Mouse (Mus musculus): ENCODE results near the gene Vamp5. TPM values are rescaled to one million over a fixed set of nuclear protein-coding genes. Genes with fewer than 3 reads are reported as not detected.

Vamp5 gene
- total RNA-seq, 2 experiments from 2014 or later, result 48.8 to 54.0 TPM

- no peak for DNase-seq
- intact Hi-C loops (cut with DNase I), result no loop called here
These were observed 27.4 kb downstream of the Vamp5 start for GRCm38 (mm10) chr6:72352636-72353405.

DNA sequence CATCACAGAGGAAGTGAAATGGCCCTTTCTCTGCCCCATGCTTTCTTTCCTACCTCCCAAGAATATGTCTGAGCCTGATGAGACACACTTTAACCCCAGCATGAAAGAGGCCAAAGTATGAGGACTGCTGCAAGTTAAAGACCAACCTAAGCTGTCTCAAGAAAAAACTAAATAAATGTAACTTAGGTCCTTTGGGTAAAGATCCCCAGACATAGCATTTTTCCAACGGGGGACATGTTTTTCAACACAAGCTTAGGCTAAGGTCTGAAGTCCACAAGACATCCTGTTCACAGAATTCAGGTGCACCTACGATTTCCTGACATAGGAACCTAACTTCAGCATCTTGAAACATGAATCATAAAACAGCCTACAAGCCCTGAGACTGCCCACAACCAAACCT is 30.1 kb downstream of the Vamp5 start:
- intact Hi-C loops (cut with DNase I), result no loop called here

DNA sequence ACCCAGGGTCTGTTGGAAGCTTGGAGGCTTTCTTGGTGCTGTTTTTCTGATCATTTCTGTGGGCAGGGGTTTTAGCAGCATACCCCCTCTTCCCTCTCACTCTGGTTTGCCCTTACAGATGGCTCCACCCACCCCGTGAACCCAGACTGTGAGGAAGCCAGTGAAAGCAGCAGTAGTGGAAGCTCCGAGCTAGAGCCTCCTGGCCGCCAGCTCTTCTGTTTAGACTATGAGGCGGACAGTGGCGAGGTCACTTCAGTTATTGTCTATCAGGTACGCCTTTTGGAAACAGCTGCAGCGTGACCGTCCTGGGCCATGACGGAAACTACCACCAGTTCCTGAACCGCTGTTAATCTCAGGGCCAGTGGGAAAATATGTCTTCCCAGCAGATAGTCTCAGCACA is 31.9 kb downstream of the Vamp5 start:
- intact Hi-C loops (cut with DNase I), result loop anchor here (5.0 kb wide), 1 partner anchor 39 kb away; no protein-coding TSS in a partner anchor
- no peak for DNase-seq

More for the DNA sequence above, 30.1 kb downstream of the Vamp5 start:
- no peak for DNase-seq

GRCm38 (mm10) chr6:72347166-72347941 is 32.9 kb downstream of the Vamp5 start, which contains the start of gene 0610030E20Rik:
TSS of gene 0610030E20Rik (plus strand) at chr6:72347317.
- peak; percentile 77 to 78 for DNase-seq

DNA sequence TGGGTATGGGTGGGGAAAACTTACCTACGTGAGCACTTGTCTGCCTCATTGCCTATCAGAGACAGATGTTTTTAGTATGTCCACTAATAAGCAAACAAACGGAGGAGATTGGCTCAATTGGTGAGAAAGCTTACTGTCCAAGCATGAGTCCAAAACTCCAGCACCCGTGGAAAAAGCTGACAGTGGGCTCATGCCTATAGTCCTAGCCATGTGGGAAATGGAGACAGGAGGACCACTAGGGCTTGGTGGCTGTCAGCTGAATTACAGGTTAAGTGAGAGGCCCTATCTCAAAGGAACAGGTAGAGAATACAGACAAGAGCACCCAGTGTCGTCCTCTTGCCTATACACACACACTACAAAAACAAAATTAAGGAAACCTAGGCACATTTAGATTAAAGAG is 34.0 kb downstream of the Vamp5 start:
- intact Hi-C loops (cut with DNase I), result loop anchor here (5.0 kb wide), 1 partner anchor 41 kb away; no protein-coding TSS in a partner anchor
- DNase-seq, result no peak

More at GRCm38 (mm10) chr6:72347166-72347941, 32.9 kb downstream of the Vamp5 start, which contains the start of gene 0610030E20Rik:
- intact Hi-C loops (cut with DNase I), result loop anchor here (5.0 kb wide), 1 partner anchor 40 kb away; no protein-coding TSS in a partner anchor

- no peak for DNase-seq
- intact Hi-C loops (cut with DNase I), result loop anchor here (5.0 kb wide), 1 partner anchor 42 kb away; no protein-coding TSS in a partner anchor
These were observed 34.6 kb downstream of the Vamp5 start for GRCm38 (mm10) chr6:72345633-72346032.

DNA sequence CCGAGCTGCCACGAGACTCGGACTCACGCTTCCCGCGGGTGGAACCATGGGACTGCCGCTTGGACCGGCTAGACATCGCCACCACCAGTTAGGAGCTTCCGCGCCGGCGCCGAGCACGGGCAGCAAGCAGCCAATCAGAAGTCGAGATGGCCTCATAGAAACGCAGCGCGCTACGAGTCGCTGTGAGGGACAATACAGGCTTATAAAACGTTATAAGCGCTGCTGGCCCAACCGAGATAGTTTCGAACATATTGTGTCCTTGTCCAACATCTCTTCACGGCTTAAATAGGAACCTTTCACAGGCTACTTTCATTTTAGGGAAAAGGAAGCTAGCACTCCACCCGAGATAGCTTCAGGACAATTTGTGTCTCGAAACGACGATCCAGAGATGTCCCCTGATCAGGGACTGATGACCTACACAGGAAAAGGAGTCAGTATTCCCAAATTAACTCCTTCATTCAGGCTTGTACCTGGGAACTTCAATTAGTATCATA is 35.1 kb downstream of the Vamp5 start, which contains the start of gene Usp39:
Usp39 (minus strand) TSS at position 111 of the 494 bp plus-strand sequence.
- intact Hi-C loops (cut with DNase I), result loop anchor here (5.0 kb wide), 1 partner anchor 42 kb away; no protein-coding TSS in a partner anchor
- DNase-seq, result peak; percentile 90 to 91

DNA sequence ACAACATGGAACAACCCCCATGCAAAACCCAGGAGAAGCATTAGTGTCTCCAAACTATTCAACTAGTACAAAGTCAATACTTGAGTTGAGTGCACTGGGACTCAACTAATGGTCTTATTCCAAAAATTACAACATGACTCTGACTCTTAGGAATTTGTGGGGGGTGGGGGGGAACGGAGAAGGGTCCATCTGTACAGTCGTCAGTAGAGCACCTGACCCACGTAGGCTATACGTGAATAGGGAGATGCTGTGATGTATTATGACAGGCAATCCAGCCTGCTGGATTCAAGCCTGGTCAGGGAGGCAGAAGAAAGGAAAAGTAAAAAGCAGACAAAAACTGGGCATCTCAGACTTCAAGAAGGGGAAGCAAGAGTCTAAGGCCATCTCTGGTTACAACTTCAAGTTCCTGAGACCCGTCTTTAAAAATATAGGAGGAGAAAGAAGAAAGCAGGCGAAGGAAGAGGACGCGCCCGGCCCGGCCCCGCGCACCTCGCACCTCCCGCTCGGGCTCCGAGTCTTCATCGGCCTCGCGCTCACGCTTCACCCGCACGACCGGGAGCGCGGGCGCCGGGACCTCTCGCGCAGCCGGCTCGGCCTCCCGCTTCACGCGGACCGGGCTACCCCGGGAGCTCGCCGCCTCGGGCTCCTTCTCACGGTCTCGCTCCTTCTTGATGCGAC is 35.7 kb downstream of the Vamp5 start:
- DNase-seq, result no peak
- intact Hi-C loops (cut with DNase I), result loop anchor here (5.0 kb wide), 1 partner anchor 43 kb away; no protein-coding TSS in a partner anchor

- intact Hi-C loops (cut with DNase I), result no loop called here
- no peak for DNase-seq
These were observed 39.8 kb downstream of the Vamp5 start for GRCm38 (mm10) chr6:72340481-72340880.

GRCm38 (mm10) chr6:72333111-72333510 is 47.2 kb downstream of the Vamp5 start:
- DNase-seq, result no peak
- intact Hi-C loops (cut with DNase I), result no loop called here

DNA sequence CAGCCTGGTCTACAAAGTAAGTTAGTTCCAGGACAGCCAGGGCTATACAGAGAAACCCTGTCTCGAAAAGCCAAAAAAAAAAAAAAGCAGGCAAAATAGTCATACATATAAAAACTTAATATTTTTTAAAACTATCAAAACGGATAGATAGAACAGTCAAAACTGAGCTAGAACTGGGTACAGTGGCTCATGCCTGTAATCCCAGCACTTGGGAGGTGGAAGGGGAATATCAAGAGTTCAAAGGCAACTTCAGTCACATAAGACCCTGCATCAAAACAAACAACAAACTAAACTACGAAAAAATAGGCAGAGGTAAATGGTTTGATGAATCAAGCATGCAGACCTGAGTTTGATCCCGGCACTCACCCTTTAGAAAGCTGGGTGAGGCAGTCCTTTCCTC is 50.1 kb downstream of the Vamp5 start:
- no peak for DNase-seq
- intact Hi-C loops (cut with DNase I), result no loop called here

DNA sequence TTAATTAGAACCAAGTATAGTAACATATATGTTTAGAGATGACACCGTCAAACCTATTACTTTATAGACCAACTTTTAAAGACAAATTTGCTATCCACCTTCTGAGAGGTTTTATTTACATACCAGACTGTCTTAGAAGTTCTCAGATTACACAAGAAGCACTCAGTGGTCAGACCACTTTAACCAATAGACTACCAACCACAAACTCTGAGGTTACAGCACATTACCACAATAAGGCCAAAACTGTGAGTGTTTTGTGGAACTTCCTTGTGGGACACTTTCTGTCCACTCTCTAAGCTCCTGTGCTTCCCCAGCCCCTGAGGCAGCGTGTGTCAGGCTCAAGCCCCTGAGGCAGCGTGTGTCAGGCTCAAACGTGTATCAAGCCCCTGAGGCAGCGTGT is 51.2 kb downstream of the Vamp5 start:
- intact Hi-C loops (cut with DNase I), result no loop called here
- DNase-seq, result no peak

DNA sequence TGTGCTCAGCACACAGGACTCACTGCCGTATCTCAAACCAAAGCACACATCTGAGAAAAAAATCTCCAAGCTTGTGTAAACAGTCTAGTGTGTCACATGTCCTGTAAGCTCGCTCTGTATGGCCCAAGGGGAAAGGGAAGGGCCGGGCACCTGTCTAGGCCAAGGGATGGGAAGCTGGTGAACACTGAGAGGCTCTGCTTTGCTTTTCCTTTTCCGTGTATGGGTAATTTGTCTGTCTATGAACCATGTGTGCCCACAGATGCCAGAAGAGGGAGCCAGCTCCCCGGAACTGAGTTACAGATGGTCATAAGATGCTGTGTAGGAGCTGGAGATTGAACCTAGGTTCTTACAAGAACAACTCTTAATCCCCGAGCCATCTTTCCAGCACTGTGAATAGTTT is 54.0 kb downstream of the Vamp5 start:
- intact Hi-C loops (cut with DNase I), result no loop called here
- DNase-seq, result peak in 1 of 2 experiments; percentile 36

- no peak for DNase-seq
- intact Hi-C loops (cut with DNase I), result no loop called here
These were observed 56.3 kb downstream of the Vamp5 start for GRCm38 (mm10) chr6:72323786-72324508.

GRCm38 (mm10) chr6:72322936-72323335 is 57.3 kb downstream of the Vamp5 start:
- no peak for DNase-seq
- intact Hi-C loops (cut with DNase I), result no loop called here

DNA sequence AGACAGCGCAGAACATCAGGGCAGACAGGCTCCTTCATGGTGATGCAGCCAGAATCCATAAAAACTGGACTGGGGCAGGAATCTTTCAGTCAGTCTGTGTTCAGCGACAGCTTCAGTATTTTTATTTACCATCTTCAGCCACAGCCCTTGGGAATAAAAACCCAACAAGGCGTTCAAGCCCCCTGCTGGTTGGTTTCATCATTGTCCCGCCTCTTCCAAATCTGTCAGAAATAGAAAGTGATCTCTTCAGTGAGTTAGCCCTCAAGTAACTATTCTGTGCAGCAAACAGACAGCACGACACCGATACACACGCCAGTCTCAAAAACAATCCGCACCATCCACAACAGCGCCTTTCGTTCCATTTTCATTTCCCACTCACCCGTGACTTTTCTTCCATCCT is 61.2 kb downstream of the Vamp5 start:
- peak; percentile 62 to 78 for DNase-seq
- intact Hi-C loops (cut with DNase I), result loop anchor here (2.0 to 5.0 kb wide), 2 partner anchors 34 to 132 kb away; no protein-coding TSS in a partner anchor

All from heart, postnatal 14 days (tissue).